Mouse (Mus musculus) cortical plate, adult 2 months (tissue): ENCODE data around the gene Gm36210. TPM values are rescaled to one million over a fixed set of nuclear protein-coding genes. Genes with fewer than 3 reads are reported as not detected.

Experiments used
- H3K27ac ChIP-seq: fragments of 200-500 bp; 2 replicates; pipeline ENCODE4 v1.5.1; 2012; ENCODE audit warnings: low read length, control low read depth, inconsistent platforms; ENCODE audit not compliant: insufficient read depth
- H3K4me1 ChIP-seq: fragments of 200-500 bp; 2 replicates; pipeline ENCODE4 v1.6.1; 2011; ENCODE audit warnings: low read length; ENCODE audit not compliant: control insufficient read depth, insufficient read depth
- H3K4me3 ChIP-seq: fragments of 200-500 bp; 2 replicates; pipeline ENCODE4 v1.5.1; 2011; ENCODE audit warnings: mild to moderate bottlenecking, low read length, control low read depth; ENCODE audit not compliant: insufficient read depth
- CTCF ChIP-seq: fragments of 200-500 bp; IDR thresholded peaks from 2 replicates; pipeline ENCODE4 v1.5.1; 2011; ENCODE audit warnings: mild to moderate bottlenecking, control low read depth, low read length; ENCODE audit not compliant: insufficient read depth; ENCODE audit errors: extremely low read depth
- POLR2A ChIP-seq: fragments of 200-500 bp; IDR thresholded peaks from 2 replicates; pipeline ENCODE4 v1.6.1; 2011; ENCODE audit warnings: mild to moderate bottlenecking, low read length, control low read depth; ENCODE audit not compliant: insufficient read depth; ENCODE audit errors: extremely low read depth
- polyA plus RNA-seq: library from polyadenylated mRNA; depleted of rRNA; stranded (reverse); fragments of >200 nt; gene quantifications from 2 replicates; pipeline ENCODE4 v1.2.3, GENCODE M21; 2012; rRNA removed

The Gm36210 gene
- 0.31 and 0.32 TPM in 2 replicates for polyA plus RNA-seq

GRCm38 (mm10) chr7:4906466-4906950 is at the start of gene Gm36210:
Gm36210 (minus strand) TSS chr7:4906516.
- H3K4me3 ChIP-seq: no peak within 1 kb of the TSS
- H3K27ac ChIP-seq: no peak within 1 kb of the TSS
- TF ChIP-seq CTCF (no peak), POLR2A (no peak)
- H3K4me1 ChIP-seq: no peaks in the 10 kb centered on the region

GRCm38 (mm10) chr7:4953815-4954445 is 47.6 kb upstream of the Gm36210 start:
- Histone ChIP-seq H3K4me3 (no peak overlapping the region), H3K27ac (no peak overlapping the region), H3K4me1 (no peaks in the 10 kb centered on the region)
- no peak for TF ChIP-seq POLR2A
- TF ChIP-seq CTCF: no peak

- TF ChIP-seq POLR2A (no peak), CTCF (no peak)
- no peak overlapping the region for H3K4me3 ChIP-seq
- no peak overlapping the region for H3K27ac ChIP-seq
- H3K4me1 ChIP-seq: no peaks in the 10 kb centered on the region
These were observed 44.4 kb upstream of the Gm36210 start for GRCm38 (mm10) chr7:4950561-4951342.

DNA sequence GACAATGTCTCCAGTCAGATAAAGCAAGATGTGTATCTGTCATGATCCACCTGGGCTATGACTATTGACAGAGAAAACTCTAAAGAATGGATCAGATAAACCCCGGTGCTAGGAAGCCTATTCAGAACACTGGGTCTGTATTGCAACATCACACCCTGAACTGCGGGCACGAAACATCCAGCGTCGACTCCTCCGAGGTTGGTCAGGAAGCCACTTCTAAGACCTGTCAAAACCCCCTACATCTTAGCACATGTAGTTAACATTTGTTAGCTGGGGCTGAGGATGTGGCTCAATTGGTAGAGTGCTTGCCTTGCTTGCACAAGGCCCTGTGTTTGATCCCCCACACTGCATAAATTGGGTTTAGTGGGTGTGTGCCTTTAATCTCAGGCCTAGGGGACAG is 42.1 kb upstream of the Gm36210 start:
- Histone ChIP-seq H3K4me1 (no peaks in the 10 kb centered on the region), H3K27ac (no peak overlapping the region), H3K4me3 (no peak overlapping the region)
- TF ChIP-seq CTCF (no peak), POLR2A (no peak)

- no peak for TF ChIP-seq POLR2A
- no peak for TF ChIP-seq CTCF
- no peak overlapping the region for H3K4me3 ChIP-seq
- H3K27ac ChIP-seq: no peak overlapping the region
- H3K4me1 ChIP-seq: no peaks in the 10 kb centered on the region
These were observed 41.5 kb upstream of the Gm36210 start for GRCm38 (mm10) chr7:4947855-4948254.

DNA sequence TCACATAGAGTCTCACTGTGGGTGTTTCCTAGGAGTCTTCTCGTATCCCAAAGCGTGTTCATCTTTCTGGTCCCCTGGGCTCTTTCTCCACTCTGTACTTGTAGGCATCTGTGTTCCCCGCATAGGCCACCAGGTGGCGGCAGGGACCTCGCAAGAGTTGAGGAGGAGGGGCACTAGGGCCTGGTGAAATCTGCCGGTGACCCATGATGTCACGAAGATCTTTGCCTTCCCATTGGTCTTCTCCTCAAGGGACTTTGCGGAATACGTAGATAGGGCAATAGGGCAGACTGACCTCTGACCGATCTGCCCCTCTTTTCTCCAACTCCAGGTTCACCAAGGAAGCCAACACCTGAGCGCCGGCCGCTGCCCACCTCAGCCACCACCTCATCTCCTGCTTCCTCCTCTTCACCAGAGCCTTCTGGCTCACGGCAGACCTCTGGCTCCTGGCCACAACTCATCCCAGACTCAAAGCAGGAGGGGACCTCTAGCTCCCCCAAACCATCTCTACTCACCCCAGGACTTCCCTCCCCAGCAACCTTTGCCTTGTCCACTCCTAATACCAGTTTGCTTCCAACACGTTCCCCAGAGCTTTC is 37.0 kb upstream of the Gm36210 start:
- Histone ChIP-seq H3K4me1 (no peaks in the 10 kb centered on the region), H3K4me3 (peak overlapping the region; percentile 23), H3K27ac (no peak overlapping the region)
- TF ChIP-seq CTCF (peak; percentile 87), POLR2A (no peak)

DNA sequence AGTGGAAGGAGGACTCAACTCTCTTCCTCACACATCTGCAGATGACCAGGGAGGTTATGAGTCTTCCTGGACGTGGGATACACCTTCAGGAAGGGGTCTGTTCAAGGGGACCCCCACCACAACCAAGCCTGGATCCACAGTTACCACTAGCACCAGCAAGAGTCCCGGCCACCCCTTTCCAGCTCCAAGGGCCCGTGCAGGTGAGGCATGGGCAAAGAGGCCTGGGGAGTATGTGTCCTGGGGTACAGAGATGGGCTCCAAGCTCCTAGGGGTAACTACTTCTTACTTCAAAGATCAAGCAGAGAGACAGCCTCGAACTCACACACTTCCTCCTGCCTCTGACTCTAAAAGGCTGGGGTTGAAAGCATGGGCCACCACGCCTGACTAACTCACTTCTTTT is 36.4 kb upstream of the Gm36210 start:
- H3K4me1 ChIP-seq: no peaks in the 10 kb centered on the region
- no peak overlapping the region for H3K27ac ChIP-seq
- TF ChIP-seq CTCF: no peak
- TF ChIP-seq POLR2A: no peak
- no peak overlapping the region for H3K4me3 ChIP-seq

GRCm38 (mm10) chr7:4940068-4940479 is 33.8 kb upstream of the Gm36210 start:
- H3K4me3 ChIP-seq: no peak overlapping the region
- TF ChIP-seq POLR2A: no peak
- peak; percentile 78 for TF ChIP-seq CTCF
- H3K4me1 ChIP-seq: no peaks in the 10 kb centered on the region
- H3K27ac ChIP-seq: no peak overlapping the region

GRCm38 (mm10) chr7:4938456-4938855 is 32.1 kb upstream of the Gm36210 start:
- H3K27ac ChIP-seq: no peak overlapping the region
- no peak overlapping the region for H3K4me3 ChIP-seq
- H3K4me1 ChIP-seq: no peaks in the 10 kb centered on the region
- TF ChIP-seq CTCF (peak; percentile 83), POLR2A (no peak)
